Mouse (Mus musculus) lung, embryonic 14.5 days (tissue): Measurements from ENCODE around the gene Fam78a. TPM values are rescaled to one million over a fixed set of nuclear protein-coding genes. Genes with fewer than 3 reads are reported as not detected.
A peak's percentile ranks its signal among the peaks of the same experiment; 100 is the strongest.

ENCODE experiments used
- ATAC-seq: fragments of 200-750 bp; cut with Nextera tagmentation; 2 replicates; pipeline ENCODE4 v1.8.0; 2017; ENCODE audit warnings: mild to moderate bottlenecking, moderate TSS enrichment, moderate library complexity; ENCODE audit not compliant: insufficient read depth
- DNase-seq: peaks from one replicate; pipeline ENCODE4 v3.0.0-alpha.2; 2015
- H3K27ac ChIP-seq: fragments of 300-500 bp; sonication (generic); 2 replicates; pipeline ENCODE4 v1.5.1; 2014; ENCODE audit warnings: low read depth, mild to moderate bottlenecking, moderate library complexity
- H3K27me3 ChIP-seq: fragments of 300-500 bp; sonication (generic); 2 replicates; pipeline ENCODE4 v1.6.1; 2014; ENCODE audit warnings: low read length, control low read depth; ENCODE audit not compliant: insufficient read depth
- H3K36me3 ChIP-seq: fragments of 300-500 bp; sonication (generic); 2 replicates; pipeline ENCODE4 v1.6.1; 2014; ENCODE audit warnings: control low read depth; ENCODE audit not compliant: insufficient read depth
- H3K4me1 ChIP-seq: fragments of 300-500 bp; sonication (generic); 2 replicates; pipeline ENCODE4 v1.6.1; 2014; ENCODE audit warnings: antibody characterized with exemption, control low read depth; ENCODE audit not compliant: insufficient read depth
- H3K4me2 ChIP-seq: fragments of 300-500 bp; sonication (generic); 2 replicates; pipeline ENCODE4 v1.6.1; 2014; ENCODE audit warnings: mild to moderate bottlenecking
- H3K4me3 ChIP-seq: fragments of 300-500 bp; sonication (generic); 2 replicates; pipeline ENCODE4 v1.5.1; 2014; ENCODE audit warnings: low read depth, low read length
- H3K9ac ChIP-seq: fragments of 300-500 bp; sonication (generic); 2 replicates; pipeline ENCODE4 v1.6.1; 2014
- H3K9me3 ChIP-seq: fragments of 300-500 bp; sonication (generic); 2 replicates; pipeline ENCODE4 v1.6.1; 2016; ENCODE audit warnings: low read depth, low read length, control low read depth
- CTCF ChIP-seq: IDR thresholded peaks from 2 replicates; pipeline ENCODE4 v1.5.1; 2016; ENCODE audit warnings: antibody characterized with exemption, low read depth
- WGBS: fragments of 180-500 bp; shearing (Covaris S2); extraction: QIAGEN DNeasy Blood & Tissue Kit; methylation state at CpG from one replicate; pipeline ENCODE4 v1.1.7; 2014; 5-methylcytosine and 5-hydroxymethylcytosine counted together
- polyA plus RNA-seq: library from polyadenylated mRNA; unstranded; fragments of >200 nt; fragmentation: Nextera tagmentation; extraction: Ambion mirVana; gene quantifications from 2 replicates; pipeline ENCODE4 v1.2.1, GENCODE M21; 2014

Gene Fam78a
- polyA plus RNA-seq, 1 experiment from 2014 or later = 4.9 TPM

DNA sequence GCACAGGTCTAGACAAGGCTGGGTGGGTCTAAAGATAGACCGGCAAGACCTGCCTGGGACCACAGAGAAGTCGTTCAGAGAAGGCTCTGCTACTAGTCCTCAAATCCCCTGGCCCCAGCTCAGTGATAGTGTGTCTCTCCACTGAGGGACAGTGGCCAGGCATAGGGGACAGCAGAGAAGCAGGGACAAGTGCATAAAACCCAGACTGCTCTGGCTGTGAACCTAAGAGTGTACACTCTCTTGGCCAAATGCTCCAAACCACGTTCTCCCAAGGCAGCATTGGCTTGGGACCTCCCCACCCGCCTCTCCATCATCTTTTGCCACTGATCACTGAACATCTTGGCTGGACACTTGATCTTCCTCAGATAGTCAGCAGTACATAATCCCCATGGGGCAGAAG is 2.9 kb upstream of the Fam78a start:
- H3K4me1 ChIP-seq = 0 out of 2 replicates have a peak, but pooled peaks cover 3% of the 10 kb centered on the region
- no peak overlapping the region for H3K4me3 ChIP-seq
- peaks cover 50% of the 10 kb centered on the region for H3K27me3 ChIP-seq
- 45% methylated on average over 4 of the region's 4 CpGs for WGBS
- H3K27ac ChIP-seq = no peak overlapping the region
- no peak for ATAC-seq
- no peaks in the 10 kb centered on the region for H3K9me3 ChIP-seq
- no peak overlapping the region for H3K4me2 ChIP-seq
- DNase-seq = no peak
- no peak overlapping the region for H3K9ac ChIP-seq
- no peaks in the 10 kb centered on the region for H3K36me3 ChIP-seq
- no peak for TF ChIP-seq CTCF

DNA sequence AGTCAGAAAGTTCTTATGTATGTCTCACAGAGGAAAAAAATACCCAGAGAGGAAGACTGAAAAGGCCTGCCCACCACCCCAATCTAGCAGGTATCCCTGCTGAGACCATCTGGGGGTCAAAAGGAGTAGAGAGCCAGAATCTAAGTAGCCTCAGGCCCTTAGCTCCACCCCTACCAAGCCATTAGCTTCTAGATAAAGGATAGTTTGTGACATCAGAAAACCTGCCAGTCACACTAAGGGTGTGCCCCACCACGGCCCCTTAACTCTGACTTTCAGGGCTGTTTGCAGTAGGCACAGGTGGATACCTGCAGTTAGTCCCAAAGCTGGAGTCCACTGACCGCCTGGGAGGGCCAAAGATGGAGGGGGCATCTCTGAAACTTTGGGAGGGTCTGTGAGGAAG is 574 bp upstream of the Fam78a start:
- Histone ChIP-seq H3K27ac (peak overlapping the region; percentile 24; the same call in 1 of the 2 replicates), H3K27me3 (peaks cover 58% of the 10 kb centered on the region), H3K4me3 (no peak overlapping the region), H3K9me3 (no peaks in the 10 kb centered on the region), H3K36me3 (no peaks in the 10 kb centered on the region), H3K4me1 (0 out of 2 replicates have a peak, but pooled peaks cover 3% of the 10 kb centered on the region), H3K9ac (no peak overlapping the region), H3K4me2 (peak overlapping the region; percentile 99; the same call in 1 of the 2 replicates)
- ATAC-seq (no peak), DNase-seq (no peak)
- WGBS = 60% methylated on average over 2 of the region's 2 CpGs
- TF ChIP-seq CTCF = no peak

DNA sequence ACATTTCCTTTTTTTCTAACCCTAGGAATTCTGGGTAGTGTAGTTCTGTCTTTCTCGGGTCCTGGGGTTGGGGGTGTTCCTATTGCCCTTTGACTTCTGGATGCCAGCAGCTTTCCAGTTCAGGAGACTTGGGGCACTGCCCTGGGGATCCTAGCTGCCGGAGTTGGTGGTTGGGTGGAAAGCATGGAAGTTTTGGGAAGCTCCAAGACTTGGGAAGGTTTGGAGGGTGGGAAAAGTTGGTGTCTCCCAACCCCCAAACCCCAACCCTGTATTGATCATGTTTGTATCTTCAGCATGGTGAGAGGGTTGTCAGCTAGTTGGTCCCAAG is 179 bp upstream of the Fam78a start:
- H3K9me3 ChIP-seq = no peaks in the 10 kb centered on the region
- H3K27ac ChIP-seq = peak overlapping the region; percentile 24; the same call in 1 of the 2 replicates
- no peak for ATAC-seq
- 0 out of 2 replicates have a peak, but pooled peaks cover 3% of the 10 kb centered on the region for H3K4me1 ChIP-seq
- no peaks in the 10 kb centered on the region for H3K36me3 ChIP-seq
- H3K27me3 ChIP-seq = peaks cover 58% of the 10 kb centered on the region
- TF ChIP-seq CTCF = no peak
- H3K9ac ChIP-seq = no peak overlapping the region
- H3K4me2 ChIP-seq = peak overlapping the region; percentile 99
- peak overlapping the region; percentile 60 for H3K4me3 ChIP-seq
- DNase-seq = no peak
- 24% methylated on average over 2 of the region's 2 CpGs for WGBS

DNA sequence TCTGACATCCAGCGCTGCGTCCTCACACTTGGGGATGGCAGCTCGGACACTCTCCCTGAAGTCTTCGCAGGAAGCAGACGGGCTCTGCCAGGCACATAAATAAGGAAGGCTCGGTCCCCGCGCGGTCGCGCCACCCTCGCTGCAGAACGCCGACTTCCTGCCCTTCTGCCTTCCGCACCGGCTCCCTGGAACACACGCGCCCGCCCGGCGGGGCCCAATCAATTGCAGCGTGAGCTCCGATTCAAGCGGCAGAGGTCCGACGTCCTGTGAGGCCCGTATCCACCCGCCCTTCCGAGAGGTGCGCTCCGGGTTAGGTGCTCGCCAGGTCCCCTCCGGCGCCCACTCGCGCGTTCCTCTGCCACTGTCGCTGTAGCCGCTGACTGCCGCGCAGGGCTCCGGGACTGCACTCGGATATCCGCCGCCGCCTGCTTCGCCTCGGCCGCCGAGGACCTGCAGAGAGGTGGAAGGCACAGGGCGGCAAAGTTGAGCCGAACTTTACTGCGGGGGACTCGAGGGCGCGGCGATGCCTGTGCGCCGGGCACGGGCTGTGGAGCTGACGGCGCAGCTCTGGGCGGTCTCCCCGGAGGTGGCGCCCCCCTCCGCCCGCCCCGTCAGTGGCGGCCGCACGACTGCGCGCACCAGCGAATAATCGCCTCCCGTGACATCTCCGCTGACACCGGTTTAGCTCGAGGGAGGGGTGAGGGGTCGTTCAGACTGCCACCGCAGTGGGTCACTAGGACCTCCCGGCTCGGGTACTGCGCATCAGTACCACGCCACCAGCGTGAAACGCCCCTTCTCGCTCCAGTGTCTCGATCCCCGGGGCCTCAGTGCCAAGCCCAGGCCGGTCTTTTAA is 1.3 kb downstream of the Fam78a start:
- Histone ChIP-seq H3K36me3 (no peaks in the 10 kb centered on the region), H3K4me3 (peak overlapping the region; percentile 60), H3K27me3 (peaks cover 50% of the 10 kb centered on the region), H3K9me3 (no peaks in the 10 kb centered on the region), H3K9ac (peak overlapping the region; percentile 57), H3K4me1 (no peaks in the 10 kb centered on the region), H3K27ac (peak overlapping the region; percentile 36; the same call in 1 of the 2 replicates), H3K4me2 (peak overlapping the region; percentile 99)
- ATAC-seq (no peak), DNase-seq (peak; percentile 54)
- no peak for TF ChIP-seq CTCF
- under 1% methylated on average over 90 of the region's 91 CpGs for WGBS

DNA sequence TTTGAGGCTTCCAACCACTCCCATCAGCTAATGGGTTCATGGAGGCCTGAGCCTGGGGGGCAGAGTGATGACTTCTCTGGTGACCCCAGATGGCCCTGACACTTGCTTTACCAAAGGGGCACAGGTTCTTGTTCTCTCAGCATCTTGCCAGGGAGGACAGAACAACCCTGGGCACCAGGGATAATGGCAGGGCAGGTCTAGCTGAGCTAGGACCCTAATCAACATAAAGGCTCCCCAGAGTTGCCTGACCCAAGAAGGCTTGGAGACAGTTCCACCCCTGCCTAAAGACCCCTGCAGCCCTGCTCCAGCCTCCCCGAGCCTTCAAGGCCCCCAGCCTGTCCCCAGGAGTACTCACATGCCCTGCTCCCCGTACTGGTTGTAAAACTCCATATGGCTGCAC is 2.4 kb downstream of the Fam78a start:
- Histone ChIP-seq H3K4me1 (no peaks in the 10 kb centered on the region), H3K27ac (peak overlapping the region; percentile 30; the same call in 1 of the 2 replicates), H3K4me2 (peak overlapping the region; percentile 99), H3K4me3 (peak overlapping the region; percentile 60), H3K27me3 (peaks cover 38% of the 10 kb centered on the region), H3K36me3 (no peaks in the 10 kb centered on the region), H3K9ac (peak overlapping the region; percentile 57), H3K9me3 (no peaks in the 10 kb centered on the region)
- DNase-seq = no peak
- TF ChIP-seq CTCF = no peak
- WGBS = 25% methylated on average over 2 of the region's 2 CpGs
- no peak for ATAC-seq

DNA sequence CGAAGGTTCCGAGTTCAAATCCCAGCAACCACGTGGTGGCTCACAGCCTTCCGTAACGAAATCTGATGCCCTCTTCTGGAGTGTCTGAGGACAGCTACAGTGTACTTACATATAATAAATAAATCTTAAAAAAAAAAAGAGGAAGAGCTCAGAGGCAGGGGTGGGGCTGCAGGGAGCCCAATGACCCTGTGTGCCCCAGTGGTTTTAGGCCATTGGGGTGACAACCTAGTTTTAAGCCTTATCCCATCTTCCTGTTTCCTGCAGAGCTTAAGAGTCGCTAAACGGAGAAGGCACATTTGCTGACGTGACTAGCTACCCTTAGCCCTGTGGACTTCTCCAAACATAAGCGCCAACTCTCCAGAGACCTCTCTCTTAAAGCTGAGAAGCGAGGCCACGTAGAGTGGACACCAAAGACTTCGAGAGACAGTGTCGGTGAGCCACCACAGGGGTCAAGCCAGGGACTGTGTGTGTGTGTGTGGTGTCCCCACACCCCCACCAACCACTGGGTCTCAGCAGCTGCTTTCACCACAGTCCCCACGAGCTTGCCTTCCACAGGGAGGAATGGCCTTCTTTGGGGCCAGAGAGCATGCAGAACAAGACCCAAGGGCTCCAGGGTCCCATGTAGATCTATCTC is 3.2 kb downstream of the Fam78a start:
- Histone ChIP-seq H3K27me3 (peaks cover 35% of the 10 kb centered on the region), H3K4me3 (peak overlapping the region; percentile 60), H3K4me2 (peak overlapping the region; percentile 99), H3K9me3 (no peaks in the 10 kb centered on the region), H3K36me3 (no peaks in the 10 kb centered on the region), H3K9ac (peak overlapping the region; percentile 57), H3K27ac (no peak overlapping the region), H3K4me1 (no peaks in the 10 kb centered on the region)
- TF ChIP-seq CTCF = no peak
- ATAC-seq = no peak
- 77% methylated on average over 14 of the region's 14 CpGs for WGBS
- DNase-seq = no peak

DNA sequence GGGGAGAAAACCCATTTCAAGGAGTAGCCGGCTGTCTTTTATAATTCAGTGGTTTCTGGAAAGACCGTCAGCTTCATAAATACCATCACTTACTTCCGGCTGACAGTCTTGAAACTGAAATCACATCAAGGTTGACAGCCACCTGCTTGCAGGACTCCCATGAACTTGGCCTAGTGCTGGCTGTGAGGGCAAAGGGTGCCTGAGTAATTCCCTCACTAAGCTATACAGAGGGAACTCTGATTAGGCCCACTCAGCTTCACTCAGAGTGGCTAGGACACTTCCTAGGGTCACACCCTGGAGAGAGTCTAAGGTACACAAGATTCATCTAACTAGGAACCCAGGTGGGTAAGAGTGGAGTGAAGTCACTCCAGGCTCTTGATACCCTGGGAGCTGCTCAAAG is 4.0 kb downstream of the Fam78a start:
- peak overlapping the region; percentile 99 for H3K4me2 ChIP-seq
- H3K36me3 ChIP-seq = no peaks in the 10 kb centered on the region
- H3K4me3 ChIP-seq = peak overlapping the region; percentile 60; the same call in 1 of the 2 replicates
- WGBS = 75% methylated on average over 3 of the region's 3 CpGs
- TF ChIP-seq CTCF = no peak
- H3K27ac ChIP-seq = no peak overlapping the region
- ATAC-seq (no peak), DNase-seq (no peak)
- H3K4me1 ChIP-seq = no peaks in the 10 kb centered on the region
- peaks cover 31% of the 10 kb centered on the region for H3K27me3 ChIP-seq
- H3K9ac ChIP-seq = no peak overlapping the region
- H3K9me3 ChIP-seq = no peaks in the 10 kb centered on the region
